Mouse (Mus musculus) layer of hippocampus, adult 8-10 months (tissue): ENCODE results near the gene Cwc27. TPM values are rescaled to one million over a fixed set of nuclear protein-coding genes. Genes with fewer than 3 reads are reported as not detected.

Experiments
- DNase-seq, 2 experiments: peaks; one replicate each; pipeline ENCODE4 v3.0.0; 2022; ENCODE audit warnings: low spot score in 2 of 2
- total RNA-seq, 4 experiments: library from RNA; stranded (reverse); gene quantifications; 2 replicates each; pipeline ENCODE4 v1.2.4; 2022

The Cwc27 gene
- total RNA-seq, 4 experiments from 2014 or later = 16.5 to 23.9 (median 21.1) TPM

DNA sequence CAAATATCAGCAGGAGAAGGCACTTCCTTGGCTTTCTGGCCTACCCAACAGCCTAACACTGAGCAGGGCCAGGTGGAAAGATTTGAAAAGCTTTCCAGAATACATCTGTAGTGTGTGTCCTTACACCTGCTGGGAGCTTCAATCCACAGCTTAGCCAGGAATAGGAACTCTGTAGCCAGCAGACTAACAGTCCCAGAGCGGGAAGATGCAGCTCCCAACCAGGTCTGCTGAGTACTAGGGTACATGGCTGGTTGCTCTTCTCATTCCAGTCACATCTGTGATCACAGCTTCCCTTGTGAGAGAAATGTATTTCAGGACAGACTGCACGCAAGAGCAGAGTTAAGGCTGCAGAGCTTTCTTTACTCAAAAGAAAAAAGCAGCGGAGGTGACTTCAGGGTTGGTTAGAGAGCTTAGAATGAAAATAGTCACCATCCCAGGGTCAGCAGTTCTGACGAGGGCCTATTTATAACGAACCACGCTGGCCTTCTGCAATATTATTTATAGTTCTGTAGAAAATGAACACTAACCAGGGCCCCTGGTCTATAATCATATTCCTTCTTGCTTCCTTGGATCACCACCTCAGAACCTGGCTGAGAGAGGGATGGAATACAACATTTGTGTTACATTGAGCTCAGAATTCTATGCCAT lies 171.0 kb downstream of the Cwc27 start:
- DNase-seq = no peak

DNA sequence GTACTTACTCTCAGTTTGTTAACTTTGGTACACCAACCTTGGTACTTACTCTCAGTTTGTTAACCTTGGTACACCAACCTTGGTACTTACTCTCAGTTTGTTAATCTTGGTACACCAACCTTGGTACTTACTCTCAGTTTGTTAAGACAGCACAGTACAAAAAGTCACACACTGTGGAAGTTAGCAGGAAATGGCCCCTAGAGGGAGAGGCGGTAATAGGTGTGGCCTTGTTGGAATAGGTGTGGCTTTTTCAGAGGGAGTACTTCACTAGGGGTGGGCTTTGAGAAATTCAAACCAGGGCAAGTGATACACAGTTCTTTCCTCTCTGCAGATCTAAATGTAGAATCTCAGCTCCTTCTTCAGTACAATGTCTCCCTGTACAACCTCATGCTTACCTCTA lies 172.8 kb downstream of the Cwc27 start:
- DNase-seq = no peak

DNA sequence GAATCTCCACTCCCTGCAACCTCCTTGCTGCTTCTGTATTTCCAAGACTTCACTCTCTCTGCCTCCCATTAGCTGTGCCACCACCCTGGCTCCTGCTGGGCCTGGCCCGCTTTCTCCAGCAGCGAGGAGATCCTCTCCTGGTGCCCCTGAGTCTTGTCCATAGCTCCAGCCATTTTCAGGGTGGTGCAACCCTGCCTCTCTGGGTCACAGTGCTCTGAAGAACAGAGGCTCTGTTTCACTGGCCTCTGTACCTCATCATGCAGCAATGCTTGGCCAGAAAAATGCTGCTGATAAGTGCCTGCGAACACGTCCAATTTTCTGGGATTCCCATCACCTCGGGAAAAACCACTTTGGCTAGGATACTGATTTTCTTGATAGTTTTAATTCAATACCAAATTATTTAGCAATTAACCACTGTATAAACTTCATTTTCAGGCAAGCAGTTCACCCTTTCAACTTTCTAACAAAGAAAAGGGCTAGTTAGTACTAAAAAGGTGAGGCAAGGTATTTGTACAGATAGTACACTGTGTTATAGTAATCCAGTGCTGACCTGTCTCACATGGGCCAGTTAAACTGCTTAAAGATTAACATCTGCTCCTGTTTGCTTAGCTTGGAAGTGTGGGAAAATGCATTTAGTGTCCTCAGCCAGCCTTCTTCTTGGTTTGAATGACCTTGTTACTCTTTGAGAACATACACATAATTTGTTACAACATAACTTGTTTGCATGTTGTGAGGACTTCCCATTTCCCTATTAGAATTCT lies 176.1 kb downstream of the Cwc27 start:
- no peak for DNase-seq

DNA sequence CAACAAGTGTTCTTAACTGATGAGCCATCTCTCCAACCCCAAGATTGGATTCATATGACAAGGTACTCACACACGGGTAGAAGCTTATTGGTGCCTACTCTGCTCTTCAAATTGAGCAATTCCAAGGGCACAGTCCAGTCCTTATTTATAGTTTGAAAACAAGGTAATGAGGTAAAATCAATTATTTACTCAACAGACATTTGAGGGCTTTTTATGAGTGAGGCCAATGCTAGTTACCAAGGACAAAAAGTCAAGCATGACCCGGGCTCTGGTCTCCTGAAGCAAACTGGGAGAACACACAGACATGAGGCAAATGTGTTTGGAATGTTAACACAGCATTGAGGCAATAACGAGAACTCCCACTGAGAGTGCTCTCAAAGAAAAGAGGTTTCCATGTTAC lies 178.0 kb downstream of the Cwc27 start:
- DNase-seq = no peak

DNA sequence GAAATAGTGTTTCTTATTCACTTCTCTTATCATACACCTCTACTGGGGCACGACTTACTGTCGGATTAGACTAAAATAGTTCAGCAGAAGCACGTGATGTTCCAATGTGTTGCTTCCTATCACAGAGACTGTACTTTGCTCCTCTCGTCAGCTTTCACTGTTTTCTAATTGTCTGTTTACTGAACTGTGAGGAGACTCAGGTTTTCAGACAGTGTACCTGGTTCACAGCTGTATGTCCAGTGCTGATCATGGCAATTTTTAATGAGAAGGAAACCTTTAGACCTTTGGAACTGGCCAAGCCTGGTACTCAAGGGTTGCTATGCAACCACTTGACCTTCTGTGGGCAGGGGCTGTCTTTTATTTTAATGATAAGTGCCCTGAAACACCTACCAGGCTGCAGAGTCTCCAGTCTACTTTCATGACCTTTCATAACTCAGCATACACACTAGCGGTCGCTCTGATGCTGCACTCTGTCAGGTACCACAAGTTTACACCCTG lies 180.9 kb downstream of the Cwc27 start:
- no peak for DNase-seq

DNA sequence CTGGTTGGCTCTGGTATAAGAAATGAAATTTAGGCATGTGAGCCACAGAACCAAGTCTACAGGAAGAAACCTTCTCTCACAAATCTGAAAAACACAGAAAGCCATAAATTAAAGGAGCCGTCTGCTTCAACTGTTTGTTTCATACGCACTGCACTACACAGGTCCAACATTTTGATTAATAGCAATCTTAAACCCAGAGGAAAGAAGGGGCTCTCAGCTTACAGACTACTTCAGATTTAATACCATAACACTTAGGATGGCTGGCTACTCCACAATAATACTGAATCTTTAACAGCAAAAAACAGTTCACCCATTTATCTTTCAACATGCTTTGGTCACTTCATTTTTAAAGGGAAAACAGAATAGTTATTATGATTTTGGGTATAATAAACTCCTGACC lies 182.2 kb downstream of the Cwc27 start:
- DNase-seq = no peak

DNA sequence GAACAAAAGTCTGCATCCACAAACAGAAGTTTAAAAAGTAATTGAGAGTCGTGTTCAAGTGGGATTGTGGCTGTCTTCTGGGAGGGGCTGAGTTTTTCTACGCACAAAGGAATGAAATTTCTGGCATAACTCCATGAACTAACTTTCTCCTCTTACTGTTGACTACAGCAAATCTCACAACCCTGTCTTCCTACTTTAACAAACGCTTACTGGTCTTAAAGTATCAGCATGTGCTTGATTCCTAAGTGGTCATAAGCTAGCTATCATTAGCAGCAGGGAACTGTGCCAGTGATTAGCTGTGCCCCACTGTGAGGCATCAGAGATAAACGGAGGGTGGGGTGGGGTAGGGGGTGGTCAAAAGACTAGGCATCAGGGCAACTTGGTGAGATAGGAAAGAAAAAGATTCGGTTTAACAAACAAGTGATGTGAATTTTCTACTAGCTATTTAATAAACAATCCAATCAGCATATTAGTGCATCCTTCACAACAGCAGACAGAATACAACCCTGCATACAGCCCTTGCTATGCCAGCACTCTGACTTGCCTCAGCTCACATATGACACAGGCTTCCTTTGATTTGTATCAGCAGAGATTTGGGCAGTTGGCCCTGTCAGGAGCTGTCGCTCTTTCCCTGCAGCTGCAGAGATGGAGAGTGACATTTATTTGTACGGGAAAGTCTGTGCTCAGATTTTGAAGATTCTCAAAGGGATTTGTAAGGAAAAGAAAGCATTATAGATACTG lies 184.3 kb downstream of the Cwc27 start:
- peak in 1 of 2 experiments; percentile 23 for DNase-seq

DNA sequence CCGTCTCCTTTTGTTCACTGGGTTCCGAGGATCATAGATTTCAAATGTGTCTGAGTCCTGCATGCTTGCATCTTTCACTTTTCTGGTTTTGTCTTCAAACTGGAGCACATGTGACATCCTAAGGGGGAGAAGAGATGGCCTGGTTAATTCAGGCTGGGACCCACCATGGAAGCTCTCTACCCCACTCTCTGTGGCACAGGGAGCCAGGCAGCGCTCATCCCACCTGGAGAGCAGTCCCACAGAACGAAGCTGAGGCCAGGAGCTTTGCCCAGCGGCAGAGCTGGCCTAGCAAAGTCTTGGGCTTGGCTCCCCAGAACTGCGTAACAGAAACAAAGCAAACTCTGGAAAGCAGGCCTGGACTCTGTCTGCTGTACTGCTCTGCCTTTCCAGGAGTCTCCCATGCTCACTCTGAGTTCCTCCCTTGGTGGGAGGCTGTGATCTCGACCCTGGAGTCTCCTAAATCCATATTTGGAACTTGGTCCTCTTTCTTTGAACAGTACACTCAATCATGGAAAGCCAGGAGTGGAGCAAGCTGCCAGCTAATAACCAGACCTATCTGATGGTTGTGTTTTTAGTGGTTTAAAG lies 185.2 kb downstream of the Cwc27 start:
- DNase-seq = no peak

DNA sequence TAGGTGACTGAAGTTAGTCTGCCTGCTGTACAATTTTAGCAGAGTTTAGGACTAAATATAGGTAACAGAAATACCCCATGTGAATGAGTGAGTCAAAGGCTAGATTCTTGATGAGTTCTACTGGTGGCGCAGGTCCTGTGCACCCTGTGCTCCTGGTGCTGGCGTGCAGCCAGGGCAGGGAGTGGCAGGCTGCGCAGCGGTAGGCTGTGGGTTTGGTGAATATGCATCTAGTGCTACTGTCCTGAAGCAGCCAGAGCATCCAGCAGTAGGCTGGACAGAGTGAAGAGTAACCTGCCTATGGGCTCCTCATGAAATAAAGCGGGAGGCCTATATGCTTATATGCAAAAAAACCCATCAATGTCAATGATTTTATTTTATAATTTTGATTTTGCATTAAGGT lies 186.1 kb downstream of the Cwc27 start:
- no peak for DNase-seq

DNA sequence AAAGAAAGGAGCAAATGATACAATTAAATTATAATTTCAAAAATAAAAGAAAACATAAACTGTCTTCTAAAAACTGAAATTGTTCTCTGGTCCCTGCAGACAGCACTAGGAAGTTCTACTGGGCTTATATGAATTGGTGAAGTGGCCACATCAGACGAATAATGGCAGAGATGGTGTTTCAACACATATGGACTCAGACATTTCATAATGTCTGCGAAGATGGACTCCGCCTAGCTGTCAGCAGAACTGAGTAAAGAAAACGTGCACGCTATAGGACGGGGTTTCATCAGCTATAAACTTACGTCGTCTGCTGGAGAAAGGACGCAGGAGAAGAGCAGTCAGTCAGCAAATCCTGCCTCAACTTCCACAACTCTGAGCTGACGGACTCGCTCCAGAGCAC lies 187.3 kb downstream of the Cwc27 start:
- DNase-seq = no peak

DNA sequence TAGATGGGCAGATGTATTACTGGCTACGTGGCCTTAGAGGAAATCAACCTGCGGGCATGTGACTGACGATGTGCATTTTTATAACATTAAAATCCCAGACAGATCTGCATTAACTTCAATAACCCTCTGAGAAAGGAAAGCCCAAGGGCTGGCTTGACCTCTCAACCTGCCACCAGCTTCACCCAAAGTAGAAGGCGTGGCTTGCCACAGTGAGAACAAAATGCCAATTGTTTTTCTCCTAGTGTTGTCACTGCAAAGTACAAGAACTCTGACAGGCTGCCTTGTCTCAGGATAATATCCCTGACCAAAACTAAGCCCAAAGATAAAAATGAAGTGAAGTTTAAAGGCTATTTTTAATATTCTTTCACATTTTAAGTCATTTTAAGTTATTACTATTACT lies 188.9 kb downstream of the Cwc27 start:
- no peak for DNase-seq

DNA sequence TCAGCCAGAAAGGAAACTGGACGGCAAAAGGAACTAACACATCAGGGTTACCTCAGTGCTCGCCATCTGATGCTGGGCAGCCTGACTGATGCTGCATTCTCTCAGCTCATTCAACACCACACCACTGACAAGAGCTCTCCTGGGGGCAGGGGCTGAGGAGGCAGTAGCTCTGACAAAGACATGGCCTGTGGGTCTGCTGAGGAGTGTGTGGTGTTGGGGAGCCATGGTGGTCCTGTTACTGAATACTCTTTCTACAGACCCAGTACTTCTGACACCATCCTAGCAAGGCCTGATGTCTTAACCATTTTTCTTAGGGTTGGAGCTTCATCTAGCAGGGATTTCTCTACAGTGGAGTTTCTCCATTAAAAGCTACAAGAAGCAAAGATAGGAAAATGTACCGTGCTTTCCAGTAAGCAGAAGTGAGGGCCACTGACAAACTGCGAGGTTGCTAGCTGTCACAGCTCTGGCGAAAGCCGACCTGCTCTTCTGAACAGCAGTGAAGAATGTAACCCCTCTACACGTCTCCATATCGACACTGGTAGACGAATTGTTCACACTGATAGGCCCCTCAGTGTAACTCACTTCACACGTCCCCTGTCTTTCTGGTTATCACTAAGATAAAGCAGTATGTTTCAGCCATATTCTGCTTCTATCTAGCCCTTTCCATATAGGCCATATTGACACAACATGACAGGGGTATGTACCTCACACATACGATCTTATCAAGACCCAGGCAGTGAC lies 189.6 kb downstream of the Cwc27 start:
- no peak for DNase-seq

DNA sequence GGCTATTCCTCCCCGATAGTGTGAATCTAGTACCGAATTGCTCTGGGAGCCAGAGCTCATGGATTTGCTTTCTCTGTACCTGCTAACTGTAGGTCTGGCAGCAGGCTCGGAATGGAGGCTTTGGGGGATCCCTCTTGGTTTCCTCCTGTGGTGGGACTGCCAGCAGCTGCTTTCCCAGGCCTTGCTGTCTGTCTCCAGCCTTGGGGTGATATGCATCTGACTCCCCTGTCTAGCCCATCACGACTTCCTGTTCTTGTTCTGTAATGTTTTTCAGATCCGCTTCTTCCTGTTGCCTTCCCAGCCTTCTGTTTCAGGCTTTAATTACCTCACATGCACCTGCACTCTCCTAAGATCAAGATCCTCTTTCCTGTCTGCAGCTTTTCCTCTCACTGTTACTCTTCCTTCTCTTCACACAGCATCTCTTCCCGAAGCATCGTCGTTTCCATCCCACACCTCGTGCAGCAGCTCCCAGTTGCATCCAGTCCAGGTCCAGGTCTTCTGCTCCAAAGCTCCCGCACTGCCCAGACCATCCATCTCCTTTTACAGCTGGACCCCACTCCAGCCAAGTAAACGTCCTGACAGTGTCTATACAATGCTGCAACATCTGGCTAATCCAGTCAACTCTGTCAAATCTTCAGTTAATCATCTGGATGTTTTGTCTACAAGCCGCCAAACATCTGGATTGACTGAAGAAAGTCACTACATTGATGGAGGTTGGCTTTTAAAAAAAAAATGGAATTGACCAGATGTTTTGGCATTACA lies 193.6 kb downstream of the Cwc27 start:
- DNase-seq = no peak

DNA sequence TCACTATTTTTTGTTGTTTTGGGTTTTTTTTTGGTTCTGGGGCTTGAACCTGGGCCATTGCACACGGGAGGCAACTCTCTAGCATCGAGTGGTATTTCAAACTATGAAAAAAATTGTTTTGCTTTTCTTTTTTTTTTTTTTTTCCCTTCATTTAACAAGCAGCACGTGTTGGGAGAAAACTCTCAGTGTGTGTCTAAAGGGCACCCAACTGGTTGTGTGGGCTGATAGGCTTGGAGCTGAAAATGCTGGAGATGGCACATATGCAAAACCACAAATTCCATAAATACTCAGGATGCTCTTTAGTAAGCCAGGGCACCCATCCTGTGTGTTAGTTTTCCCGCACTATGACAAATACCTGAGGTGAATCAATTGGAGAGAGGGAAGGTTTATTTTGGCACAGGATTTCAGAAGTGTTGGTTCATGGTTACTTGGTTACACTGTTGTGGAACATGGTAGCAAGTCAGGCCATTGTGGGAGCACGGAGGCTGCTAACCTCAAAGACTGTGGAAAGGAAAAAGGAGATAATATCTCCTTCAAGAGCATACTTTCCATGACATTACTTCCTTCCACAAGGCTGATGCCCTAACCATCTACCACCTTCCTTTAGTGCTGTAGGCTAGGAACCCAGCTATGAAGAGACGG lies 194.7 kb downstream of the Cwc27 start:
- DNase-seq = no peak

DNA sequence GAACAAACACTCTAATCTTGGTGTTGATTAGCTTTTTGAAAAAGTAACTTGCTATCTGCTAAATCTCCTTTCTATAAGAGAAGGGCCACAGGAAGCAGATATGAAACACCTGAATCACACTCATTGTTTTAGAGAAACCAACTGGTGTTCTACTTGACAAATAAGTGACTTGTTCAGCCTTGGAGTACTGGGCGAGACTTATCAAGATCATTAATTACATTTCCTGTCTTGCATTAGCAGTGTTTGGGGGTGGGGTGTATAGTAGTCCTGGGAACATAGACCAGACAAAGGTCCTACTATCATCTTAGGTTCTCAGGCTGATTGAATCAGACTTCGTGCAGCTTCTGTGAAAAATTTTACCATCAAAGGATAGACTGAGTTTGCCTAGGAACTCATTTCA lies 196.5 kb downstream of the Cwc27 start:
- no peak for DNase-seq

DNA sequence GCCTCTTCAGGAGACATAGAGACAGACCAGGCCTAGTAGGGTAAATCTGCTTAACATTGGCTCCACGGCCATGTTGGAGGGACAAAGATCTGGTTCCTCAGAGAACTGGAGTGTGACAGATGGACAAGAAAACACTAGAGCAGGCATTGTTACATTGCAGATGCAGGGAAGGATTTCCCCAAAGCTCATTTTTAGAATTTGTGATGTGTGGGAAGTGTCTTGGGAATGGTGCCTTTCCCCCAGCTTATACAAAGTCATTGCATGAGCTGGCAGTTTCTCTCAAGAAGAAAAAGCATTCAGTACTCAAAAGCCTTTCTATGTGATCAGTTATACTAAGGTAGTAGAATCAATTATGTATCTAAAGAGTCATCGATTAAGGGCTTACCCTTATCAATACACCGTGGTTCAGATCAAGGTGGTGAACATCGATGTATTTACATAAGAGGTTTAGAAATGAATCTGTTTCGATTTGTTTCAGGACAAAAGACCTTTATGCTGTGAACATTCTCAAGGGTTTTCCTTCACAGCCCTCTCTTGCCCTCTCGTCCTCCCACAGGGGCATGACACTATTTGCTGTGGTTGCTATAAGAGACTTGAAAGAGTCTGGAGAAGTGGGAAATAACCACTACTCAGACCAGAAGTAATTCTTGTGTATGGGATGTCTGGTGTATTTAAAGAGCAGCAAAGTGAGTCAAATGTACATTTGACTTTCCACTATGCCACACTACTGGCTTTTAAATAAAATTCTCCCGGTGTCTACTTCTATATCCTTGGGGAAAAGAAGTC lies 197.2 kb downstream of the Cwc27 start:
- no peak for DNase-seq

DNA sequence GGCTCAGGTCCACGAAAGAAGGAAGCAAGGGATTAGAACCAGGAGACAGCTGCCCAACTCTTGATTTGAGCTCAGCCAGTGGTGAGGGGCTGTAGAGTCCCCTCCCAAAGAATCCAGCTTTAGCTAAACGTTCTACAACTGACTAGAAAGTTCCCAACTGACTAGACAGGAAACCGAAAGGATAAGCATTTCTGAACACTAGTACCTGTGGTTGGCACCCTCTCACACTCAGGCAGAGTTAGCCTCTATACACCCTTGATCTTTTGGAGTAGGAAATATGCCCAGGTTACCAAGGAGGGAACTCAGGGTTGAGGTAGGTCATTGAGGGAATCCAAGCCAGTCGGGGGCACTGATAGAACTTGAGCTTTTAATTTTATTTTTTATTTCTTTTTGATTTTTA lies 199.7 kb downstream of the Cwc27 start:
- no peak for DNase-seq

DNA sequence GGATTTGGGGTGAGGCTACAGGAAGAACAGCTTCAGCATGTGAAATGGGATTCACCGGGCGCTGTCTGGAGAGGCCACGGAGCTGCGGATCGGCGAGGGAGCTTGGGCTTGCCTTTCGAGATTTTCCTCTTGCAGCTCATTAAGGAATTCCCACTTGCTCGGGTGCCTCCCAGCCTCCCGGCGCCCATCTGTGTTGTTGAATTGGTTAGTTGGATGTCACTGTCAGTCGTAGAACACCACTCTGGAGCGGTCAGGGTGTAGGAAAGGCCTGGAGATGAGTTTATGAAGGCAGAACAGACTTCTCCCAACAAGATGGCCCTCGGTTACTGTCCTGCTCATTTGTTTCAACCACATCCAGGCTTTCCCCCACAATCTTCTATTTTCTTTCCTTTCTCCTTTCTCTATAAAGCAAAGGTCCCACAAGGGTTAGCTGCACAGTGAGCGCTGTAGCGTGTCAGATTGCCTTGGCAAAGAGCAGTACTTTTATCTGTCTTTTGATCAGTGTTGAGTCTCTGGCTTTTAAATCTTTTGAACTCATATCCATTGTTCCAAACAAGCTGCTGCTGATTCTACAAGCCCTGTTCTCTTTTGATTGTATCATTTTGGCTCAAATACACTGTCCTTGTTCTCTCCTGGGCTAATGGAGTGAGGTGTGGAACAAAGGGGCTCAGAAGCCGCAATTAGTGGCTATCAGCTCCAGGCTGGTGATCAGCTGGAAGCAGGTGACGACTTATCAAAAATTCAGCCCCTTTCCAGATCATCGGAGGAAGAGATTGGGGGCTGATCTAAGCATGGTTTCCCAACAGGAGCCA lies 200.7 kb downstream of the Cwc27 start:
- DNase-seq = no peak
